Mouse (Mus musculus) G1E (cell line): Measurements from ENCODE around the gene Tcap.

Experiments
- CTCF ChIP-seq: IDR thresholded peaks from 2 replicates; pipeline ENCODE4 v1.5.1; 2012; ENCODE audit warnings: low read depth, low read length, inconsistent platforms, mixed read lengths
- GATA1 ChIP-seq: IDR thresholded peaks from 2 replicates; pipeline ENCODE4 v1.6.1; 2012; ENCODE audit warnings: borderline replicate concordance, low read length, inconsistent platforms, mixed read lengths
- GATA2 ChIP-seq: IDR thresholded peaks from 2 replicates; pipeline ENCODE4 v1.6.1; 2012; ENCODE audit warnings: low read depth, low read length, inconsistent platforms, borderline replicate concordance
- TAL1 ChIP-seq: conservative IDR thresholded peaks from 2 replicates; pipeline ENCODE4 v1.6.1; 2012; ENCODE audit warnings: low read depth, low read length, inconsistent platforms, mixed read lengths

DNA sequence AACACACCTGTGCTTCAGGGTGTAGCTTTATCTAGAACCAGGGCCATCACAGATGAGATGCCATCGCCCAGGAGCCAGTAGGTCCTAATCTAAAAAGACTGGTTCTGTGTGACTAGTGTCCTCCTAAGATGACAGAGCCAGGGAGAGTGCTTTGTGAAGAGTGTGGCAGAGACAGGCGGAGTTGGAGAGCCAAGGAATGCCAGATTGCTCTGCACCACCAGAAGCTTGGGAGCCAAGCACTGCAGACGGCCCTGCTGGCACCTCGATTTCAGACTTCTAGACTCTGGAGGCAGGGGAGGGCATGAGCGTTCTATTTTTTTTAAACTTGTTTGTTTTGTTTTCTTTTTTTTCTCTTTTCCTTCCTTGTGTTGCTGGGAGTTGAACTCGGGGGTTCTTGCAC is 14.3 kb upstream of the Tcap start:
- TF ChIP-seq GATA1: no peak
- TF ChIP-seq CTCF: no peak
- TF ChIP-seq TAL1: no peak
- TF ChIP-seq GATA2: no peak
